Mouse (Mus musculus) lung, embryonic 14.5 days (tissue): ENCODE data around the gene Hist1h4a. TPM values are rescaled to one million over a fixed set of nuclear protein-coding genes. Genes with fewer than 3 reads are reported as not detected.
A peak's percentile ranks its signal among the peaks of the same experiment; 100 is the strongest.

Source experiments
- ATAC-seq: fragments of 200-750 bp; cut with Nextera tagmentation; 2 replicates; pipeline ENCODE4 v1.8.0; 2017; ENCODE audit warnings: mild to moderate bottlenecking, moderate TSS enrichment, moderate library complexity; ENCODE audit not compliant: insufficient read depth
- DNase-seq: peaks from one replicate; pipeline ENCODE4 v3.0.0-alpha.2; 2015
- H3K27ac ChIP-seq: fragments of 300-500 bp; sonication (generic); 2 replicates; pipeline ENCODE4 v1.5.1; 2014; ENCODE audit warnings: low read depth, mild to moderate bottlenecking, moderate library complexity
- H3K27me3 ChIP-seq: fragments of 300-500 bp; sonication (generic); 2 replicates; pipeline ENCODE4 v1.6.1; 2014; ENCODE audit warnings: low read length, control low read depth; ENCODE audit not compliant: insufficient read depth
- H3K36me3 ChIP-seq: fragments of 300-500 bp; sonication (generic); 2 replicates; pipeline ENCODE4 v1.6.1; 2014; ENCODE audit warnings: control low read depth; ENCODE audit not compliant: insufficient read depth
- H3K4me1 ChIP-seq: fragments of 300-500 bp; sonication (generic); 2 replicates; pipeline ENCODE4 v1.6.1; 2014; ENCODE audit warnings: antibody characterized with exemption, control low read depth; ENCODE audit not compliant: insufficient read depth
- H3K4me2 ChIP-seq: fragments of 300-500 bp; sonication (generic); 2 replicates; pipeline ENCODE4 v1.6.1; 2014; ENCODE audit warnings: mild to moderate bottlenecking
- H3K4me3 ChIP-seq: fragments of 300-500 bp; sonication (generic); 2 replicates; pipeline ENCODE4 v1.5.1; 2014; ENCODE audit warnings: low read depth, low read length
- H3K9ac ChIP-seq: fragments of 300-500 bp; sonication (generic); 2 replicates; pipeline ENCODE4 v1.6.1; 2014
- H3K9me3 ChIP-seq: fragments of 300-500 bp; sonication (generic); 2 replicates; pipeline ENCODE4 v1.6.1; 2016; ENCODE audit warnings: low read depth, low read length, control low read depth
- CTCF ChIP-seq: IDR thresholded peaks from 2 replicates; pipeline ENCODE4 v1.5.1; 2016; ENCODE audit warnings: antibody characterized with exemption, low read depth
- WGBS: fragments of 180-500 bp; shearing (Covaris S2); extraction: QIAGEN DNeasy Blood & Tissue Kit; methylation state at CpG from one replicate; pipeline ENCODE4 v1.1.7; 2014; 5-methylcytosine and 5-hydroxymethylcytosine counted together
- polyA plus RNA-seq: library from polyadenylated mRNA; unstranded; fragments of >200 nt; fragmentation: Nextera tagmentation; extraction: Ambion mirVana; gene quantifications from 2 replicates; pipeline ENCODE4 v1.2.1, GENCODE M21; 2014

Hist1h4a gene
- polyA plus RNA-seq, 1 experiment from 2014 or later = not detected

DNA sequence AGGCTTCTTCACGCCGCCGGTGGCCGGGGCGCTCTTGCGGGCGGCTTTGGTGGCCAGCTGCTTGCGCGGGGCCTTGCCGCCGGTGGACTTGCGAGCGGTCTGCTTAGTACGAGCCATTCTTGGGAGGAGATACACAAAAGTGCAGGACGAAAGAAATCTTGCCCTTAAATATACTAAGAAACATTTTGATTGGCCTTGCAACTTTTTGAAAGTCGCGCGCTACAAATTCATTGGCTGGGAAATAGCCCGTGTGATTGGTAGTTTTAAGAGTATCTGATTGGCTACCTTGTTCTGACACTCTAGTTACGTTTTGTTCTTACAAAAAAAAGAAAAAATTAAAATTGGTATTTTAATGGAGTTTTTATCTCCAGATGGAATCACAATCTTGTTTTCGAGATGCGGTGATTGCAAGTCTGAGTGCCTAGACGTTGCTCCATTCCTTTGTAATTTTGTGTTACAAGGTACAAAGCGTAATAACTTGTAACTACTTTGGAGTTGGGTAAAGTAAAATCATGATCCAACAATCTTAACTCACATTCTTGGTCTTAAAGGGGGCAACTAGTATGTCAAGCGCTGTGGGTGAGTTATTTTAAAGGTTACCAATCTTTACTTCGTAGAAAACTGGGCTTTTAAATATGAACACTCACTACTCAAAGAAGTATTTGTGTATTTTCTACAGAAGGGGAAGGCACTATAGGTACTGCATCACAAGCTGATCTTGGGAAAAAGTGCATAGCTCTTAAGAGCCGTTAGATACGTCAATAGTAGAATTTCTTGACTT, 15.5 kb downstream of the Hist1h4a start, which contains the start of gene Hist1h3c:
TSS of gene Hist1h3c (minus strand) at position 222 of the 781 bp plus-strand sequence.
- H3K36me3 ChIP-seq = no peaks in the 10 kb centered on the region
- H3K4me3 ChIP-seq = peak within 1 kb of the TSS; percentile 45
- peak within 1 kb of the TSS; percentile 79 for H3K9ac ChIP-seq
- TF ChIP-seq CTCF = no peak
- H3K9me3 ChIP-seq = no peaks in the 10 kb centered on the region
- H3K27ac ChIP-seq = peak within 1 kb of the TSS; percentile 100
- peak; percentile 98 for DNase-seq
- ATAC-seq = peak; percentile 68
- H3K27me3 ChIP-seq = no peaks in the 10 kb centered on the region
- WGBS = under 1% methylated on average over 23 of the region's 28 CpGs
- peak within 1 kb of the TSS; percentile 91 for H3K4me2 ChIP-seq
- H3K4me1 ChIP-seq = peaks cover 10% of the 10 kb centered on the region

DNA sequence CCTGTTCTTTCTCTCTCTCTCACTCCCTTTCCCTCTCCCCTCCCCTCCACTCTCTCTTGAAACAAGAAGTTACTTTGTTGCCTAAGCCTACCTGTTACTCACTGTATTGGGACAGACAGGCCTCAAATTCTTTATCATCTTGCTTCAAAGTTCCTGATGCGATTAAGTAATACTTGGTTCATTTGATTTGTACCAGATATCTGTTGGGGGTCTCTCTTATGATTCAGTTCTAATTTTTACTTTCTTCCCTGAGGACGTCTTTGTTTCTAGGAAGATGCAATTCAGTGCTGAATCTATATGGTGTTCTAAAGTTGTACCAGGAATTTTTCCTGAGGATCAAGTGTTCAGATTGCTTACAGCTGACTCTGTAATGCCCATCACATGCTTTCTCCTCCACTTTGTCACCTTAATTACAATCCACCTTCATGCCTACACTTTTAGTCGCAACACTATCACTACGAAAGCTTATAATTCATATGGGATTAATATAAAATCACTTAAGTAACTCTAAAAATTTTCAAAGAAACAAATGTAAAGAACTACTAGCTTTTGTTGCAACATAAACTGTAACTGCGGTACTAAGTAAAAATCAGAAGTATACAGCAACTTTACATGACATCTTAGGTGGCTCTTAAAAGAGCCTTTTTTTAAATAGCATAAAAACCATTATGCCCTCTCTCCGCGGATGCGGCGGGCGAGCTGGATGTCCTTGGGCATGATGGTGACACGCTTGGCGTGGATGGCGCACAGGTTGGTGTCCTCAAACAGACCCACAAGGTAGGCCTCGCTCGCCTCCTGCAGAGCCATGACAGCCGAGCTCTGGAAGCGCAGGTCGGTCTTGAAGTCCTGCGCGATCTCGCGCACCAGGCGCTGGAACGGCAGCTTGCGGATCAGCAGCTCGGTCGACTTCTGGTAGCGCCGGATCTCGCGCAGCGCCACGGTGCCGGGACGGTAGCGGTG, 16.3 kb downstream of the Hist1h4a start:
- peaks cover 13% of the 10 kb centered on the region for H3K4me1 ChIP-seq
- DNase-seq (peak; percentile 59), ATAC-seq (no peak)
- 1% methylated on average over 17 of the region's 36 CpGs for WGBS
- no peaks in the 10 kb centered on the region for H3K27me3 ChIP-seq
- peak overlapping the region; percentile 91 for H3K4me2 ChIP-seq
- no peaks in the 10 kb centered on the region for H3K9me3 ChIP-seq
- peak overlapping the region; percentile 67 for H3K9ac ChIP-seq
- H3K27ac ChIP-seq = peak overlapping the region; percentile 100
- H3K36me3 ChIP-seq = no peaks in the 10 kb centered on the region
- peak overlapping the region; percentile 45 for H3K4me3 ChIP-seq
- TF ChIP-seq CTCF = no peak

- peak; percentile 57 for DNase-seq
- ATAC-seq = no peak
- 28% methylated on average over 4 of the region's 4 CpGs for WGBS
- H3K27me3 ChIP-seq = no peaks in the 10 kb centered on the region
- H3K9ac ChIP-seq = peak overlapping the region; percentile 67
- H3K27ac ChIP-seq = peak overlapping the region; percentile 100
- peak overlapping the region; percentile 91 for H3K4me2 ChIP-seq
- H3K4me1 ChIP-seq = peaks cover 13% of the 10 kb centered on the region
- no peak for TF ChIP-seq CTCF
- peak overlapping the region; percentile 45 for H3K4me3 ChIP-seq
- no peaks in the 10 kb centered on the region for H3K36me3 ChIP-seq
- no peaks in the 10 kb centered on the region for H3K9me3 ChIP-seq
Measured at GRCm38 (mm10) chr13:23743963-23744362, 17.1 kb downstream of the Hist1h4a start.

DNA sequence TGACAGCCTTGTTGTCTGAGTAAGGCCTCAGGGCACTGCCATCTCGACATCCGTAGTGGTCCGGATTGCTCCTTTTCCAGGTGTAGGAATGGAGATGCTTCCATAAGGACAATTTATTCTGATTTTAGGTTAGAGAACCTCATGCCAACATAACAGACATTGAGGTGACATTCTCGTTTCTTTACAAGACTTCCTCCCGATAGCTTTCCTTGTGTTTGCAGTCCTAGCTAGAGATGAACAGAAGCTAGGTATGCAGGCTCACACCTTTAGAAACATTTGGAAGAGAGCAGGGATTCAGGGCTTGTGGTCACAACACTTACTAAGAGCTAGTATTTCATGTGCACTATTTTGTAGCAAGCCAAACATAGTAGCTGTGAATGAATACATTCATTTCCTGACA, 17.8 kb downstream of the Hist1h4a start:
- Histone ChIP-seq H3K9ac (no peak overlapping the region), H3K9me3 (no peaks in the 10 kb centered on the region), H3K4me2 (0 out of 2 replicates have a peak overlapping the region, but pooled peaks have one; percentile 15), H3K4me3 (no peak overlapping the region), H3K27ac (peak overlapping the region; percentile 46), H3K27me3 (no peaks in the 10 kb centered on the region), H3K4me1 (peaks cover 10% of the 10 kb centered on the region), H3K36me3 (no peaks in the 10 kb centered on the region)
- ATAC-seq (no peak), DNase-seq (peak; percentile 27)
- 76% methylated on average over 5 of the region's 5 CpGs for WGBS
- no peak for TF ChIP-seq CTCF

DNA sequence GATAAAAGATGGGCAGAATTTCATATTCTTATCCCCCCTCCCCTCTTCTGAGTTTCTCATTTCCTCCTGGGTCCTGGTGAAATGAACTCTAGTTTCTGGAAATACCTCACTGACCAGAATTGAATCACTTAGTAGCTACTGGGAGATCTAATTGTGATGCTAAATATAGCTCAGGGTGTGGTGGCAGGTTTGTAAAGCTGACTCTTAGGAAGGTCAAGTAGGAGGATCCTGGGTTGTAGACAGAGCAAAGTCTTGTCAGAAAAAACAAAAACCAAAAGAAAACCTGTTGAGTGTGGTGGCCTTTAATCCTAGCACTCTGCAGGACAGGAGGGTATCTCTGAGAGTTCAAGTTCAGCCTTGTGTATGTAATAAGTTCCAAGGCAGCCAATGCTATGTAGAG, 19.0 kb downstream of the Hist1h4a start:
- H3K9ac ChIP-seq = no peak overlapping the region
- H3K9me3 ChIP-seq = no peaks in the 10 kb centered on the region
- 0 out of 2 replicates have a peak, but pooled peaks cover 5% of the 10 kb centered on the region for H3K4me1 ChIP-seq
- TF ChIP-seq CTCF = no peak
- ATAC-seq (no peak), DNase-seq (no peak)
- H3K27ac ChIP-seq = no peak overlapping the region
- no peaks in the 10 kb centered on the region for H3K27me3 ChIP-seq
- H3K36me3 ChIP-seq = no peaks in the 10 kb centered on the region
- no peak overlapping the region for H3K4me2 ChIP-seq
- H3K4me3 ChIP-seq = no peak overlapping the region

DNA sequence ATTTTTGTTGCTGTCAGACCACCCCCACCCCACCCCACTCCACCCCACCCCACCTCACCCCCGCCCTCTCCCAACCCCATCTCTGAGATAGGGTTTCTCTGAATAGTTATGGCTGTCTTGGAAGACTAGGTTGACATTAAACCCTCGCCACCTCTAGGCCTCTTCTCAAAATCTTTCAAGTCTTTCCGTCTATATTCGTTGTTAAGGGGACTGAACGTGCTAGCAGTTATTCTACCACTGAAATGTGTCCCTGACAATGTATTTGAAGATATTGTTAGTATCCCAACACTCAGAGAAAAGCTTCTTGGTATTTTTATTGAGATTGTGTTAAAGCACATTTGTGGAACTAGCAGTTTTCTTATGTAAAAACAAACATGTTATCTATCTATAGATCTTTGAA, 20.1 kb downstream of the Hist1h4a start:
- peak overlapping the region; percentile 94 for H3K9ac ChIP-seq
- 45% methylated on average over 5 of the region's 5 CpGs for WGBS
- no peak for ATAC-seq

More for the DNA sequence above, 20.1 kb downstream of the Hist1h4a start:
- H3K4me3 ChIP-seq = peak overlapping the region; percentile 63; the same call in 1 of the 2 replicates
- TF ChIP-seq CTCF = no peak
- H3K27ac ChIP-seq = peak overlapping the region; percentile 100
- H3K4me2 ChIP-seq = peak overlapping the region; percentile 90
- peak; percentile 26 for DNase-seq
- no peaks in the 10 kb centered on the region for H3K27me3 ChIP-seq
- no peaks in the 10 kb centered on the region for H3K36me3 ChIP-seq
- 0 out of 2 replicates have a peak, but pooled peaks cover 5% of the 10 kb centered on the region for H3K4me1 ChIP-seq
- H3K9me3 ChIP-seq = no peaks in the 10 kb centered on the region
